Mouse (Mus musculus): ENCODE data around the gene Vopp1. TPM values are rescaled to one million over a fixed set of nuclear protein-coding genes. Genes with fewer than 3 reads are reported as not detected.
"Not testable (repeated sequence)": the region's sequence is repeated elsewhere in the genome, so short reads cannot be mapped to it uniquely, and the experiment has no call there.

Gene Vopp1
- 109 and 121 TPM in 2 replicates for polyA plus RNA-seq (2016; fragmentation: Nextera tagmentation; extraction: Ambion mirVana)

GRCm38 (mm10) chr6:57824422-57825258 lies at the start of gene Vopp1:
Gene Vopp1, minus strand, starts transcription at chr6:57825159.
- Histone ChIP-seq H3K4me3 (peak within 1 kb of the TSS; percentile 89), H3K27me3 (no peaks in the 10 kb centered on the region), H3K9me3 (replicated peaks) (no peaks in the 10 kb centered on the region), H3K27ac (peak within 1 kb of the TSS; percentile 95), H3K4me2 (replicated peaks) (peak within 1 kb of the TSS; percentile 67), H3K36me3 (no peaks in the 10 kb centered on the region), H3K4me1 (peaks cover 9% of the 10 kb centered on the region), H3K9ac (peak within 1 kb of the TSS; percentile 93)
- under 1% methylated on average over 82 of the region's 87 CpGs for WGBS
- peak; percentile 93 for ATAC-seq (ENCODE audit: low FRiP score)

GRCm38 (mm10) chr6:57859043-57860042 lies 34.4 kb upstream of the Vopp1 start:
- WGBS, result 54% methylated on average over 6 of the region's 6 CpGs
- Histone ChIP-seq H3K4me2 (replicated peaks) (0 out of 2 replicates have a peak overlapping the region, but pooled peaks have one; percentile 24), H3K27ac (no peak overlapping the region), H3K27me3 (no peaks in the 10 kb centered on the region), H3K9ac (no peak overlapping the region), H3K36me3 (no peaks in the 10 kb centered on the region), H3K4me1 (no peaks in the 10 kb centered on the region), H3K9me3 (replicated peaks) (no peaks in the 10 kb centered on the region; the same call in 1 of the 2 replicates), H3K4me3 (no peak overlapping the region)
- peak; percentile 76 for ATAC-seq (ENCODE audit: low FRiP score)

GRCm38 (mm10) chr6:57851177-57851576 lies 26.2 kb upstream of the Vopp1 start:
- not testable (repeated sequence) for ATAC-seq (ENCODE audit: low FRiP score); H3K27ac ChIP-seq; H3K9me3 ChIP-seq (replicated peaks); H3K9ac ChIP-seq; H3K36me3 ChIP-seq; H3K4me2 ChIP-seq (replicated peaks); H3K4me1 ChIP-seq; H3K4me3 ChIP-seq; H3K27me3 ChIP-seq
- WGBS, result 95% methylated on average over 5 of the region's 5 CpGs

GRCm38 (mm10) chr6:57850286-57850685 lies 25.3 kb upstream of the Vopp1 start, which contains the start of gene Vmn1r21:
Gene Vmn1r21, minus strand, starts transcription at chr6:57850343.
- H3K9ac ChIP-seq, result no peak within 1 kb of the TSS
- H3K9me3 ChIP-seq (replicated peaks), result no peaks in the 10 kb centered on the region
- no peak within 1 kb of the TSS for H3K4me2 ChIP-seq (replicated peaks)
- ATAC-seq (ENCODE audit: low FRiP score), result no peak
- H3K27me3 ChIP-seq, result no peaks in the 10 kb centered on the region
- 83% methylated on average over 1 of the region's 1 CpGs for WGBS
- H3K4me3 ChIP-seq, result no peak within 1 kb of the TSS
- no peaks in the 10 kb centered on the region for H3K36me3 ChIP-seq
- H3K4me1 ChIP-seq, result no peaks in the 10 kb centered on the region
- no peak within 1 kb of the TSS for H3K27ac ChIP-seq

- Histone ChIP-seq H3K36me3 (no peaks in the 10 kb centered on the region), H3K9ac (no peak overlapping the region), H3K27ac (no peak overlapping the region), H3K9me3 (replicated peaks) (no peaks in the 10 kb centered on the region), H3K4me1 (no peaks in the 10 kb centered on the region), H3K4me3 (no peak overlapping the region), H3K4me2 (replicated peaks) (no peak overlapping the region), H3K27me3 (no peaks in the 10 kb centered on the region)
- ATAC-seq (ENCODE audit: low FRiP score), result no peak
- 79% methylated on average over 2 of the region's 2 CpGs for WGBS
Measured at GRCm38 (mm10) chr6:57839693-57840408, 14.9 kb upstream of the Vopp1 start.

GRCm38 (mm10) chr6:57825259-57825715 lies 328 bp upstream of the Vopp1 start:
- WGBS, result 12% methylated on average over 5 of the region's 5 CpGs
- Histone ChIP-seq H3K27me3 (no peaks in the 10 kb centered on the region), H3K4me2 (replicated peaks) (peak overlapping the region; percentile 67), H3K36me3 (no peaks in the 10 kb centered on the region), H3K4me1 (peaks cover 9% of the 10 kb centered on the region), H3K4me3 (peak overlapping the region; percentile 89), H3K9me3 (replicated peaks) (no peaks in the 10 kb centered on the region), H3K27ac (peak overlapping the region; percentile 95), H3K9ac (peak overlapping the region; percentile 93)
- peak; percentile 18 for ATAC-seq (ENCODE audit: low FRiP score)

GRCm38 (mm10) chr6:57823461-57823860 lies 1.5 kb downstream of the Vopp1 start:
- Histone ChIP-seq H3K4me1 (peaks cover 9% of the 10 kb centered on the region), H3K4me2 (replicated peaks) (peak overlapping the region; percentile 67), H3K9ac (peak overlapping the region; percentile 45; the same call in 1 of the 2 replicates), H3K27me3 (no peaks in the 10 kb centered on the region), H3K27ac (no peak overlapping the region), H3K36me3 (no peaks in the 10 kb centered on the region), H3K9me3 (replicated peaks) (no peaks in the 10 kb centered on the region), H3K4me3 (peak overlapping the region; percentile 89)
- 36% methylated on average over 3 of the region's 3 CpGs for WGBS
- no peak for ATAC-seq (ENCODE audit: low FRiP score)

- H3K4me2 ChIP-seq (replicated peaks), result peak overlapping the region; percentile 67
- H3K9me3 ChIP-seq (replicated peaks), result no peaks in the 10 kb centered on the region
- peaks cover 9% of the 10 kb centered on the region for H3K4me1 ChIP-seq
- no peak overlapping the region for H3K27ac ChIP-seq
- ATAC-seq (ENCODE audit: low FRiP score), result peak; percentile 56; the same call in 1 of the 2 replicates
- no peaks in the 10 kb centered on the region for H3K36me3 ChIP-seq
- H3K27me3 ChIP-seq, result no peaks in the 10 kb centered on the region
- 0 out of 2 replicates have a peak overlapping the region, but pooled peaks have one; percentile 89 for H3K4me3 ChIP-seq
- no peak overlapping the region for H3K9ac ChIP-seq
- 72% methylated on average over 5 of the region's 5 CpGs for WGBS
Measured at GRCm38 (mm10) chr6:57822648-57823410, 2.1 kb downstream of the Vopp1 start.

GRCm38 (mm10) chr6:57814436-57814940 lies 10.5 kb downstream of the Vopp1 start:
- WGBS, result 89% methylated on average over 2 of the region's 2 CpGs
- no peak for ATAC-seq (ENCODE audit: low FRiP score)
- H3K27me3 ChIP-seq, result no peaks in the 10 kb centered on the region

GRCm38 (mm10) chr6:57811748-57812730 lies 12.9 kb downstream of the Vopp1 start:
- WGBS, result 88% methylated on average over 3 of the region's 3 CpGs
- 0 out of 2 replicates have a peak, but pooled peaks cover 5% of the 10 kb centered on the region for H3K9me3 ChIP-seq (replicated peaks)
- H3K4me2 ChIP-seq (replicated peaks), result no peak overlapping the region
- H3K4me3 ChIP-seq, result no peak overlapping the region
- H3K4me1 ChIP-seq, result no peaks in the 10 kb centered on the region
- no peaks in the 10 kb centered on the region for H3K36me3 ChIP-seq
- H3K27me3 ChIP-seq, result no peaks in the 10 kb centered on the region
- no peak for ATAC-seq (ENCODE audit: low FRiP score)
- no peak overlapping the region for H3K27ac ChIP-seq
- no peak overlapping the region for H3K9ac ChIP-seq

More at GRCm38 (mm10) chr6:57814436-57814940, 10.5 kb downstream of the Vopp1 start:
- no peak overlapping the region for H3K27ac ChIP-seq
- H3K9ac ChIP-seq, result no peak overlapping the region
- H3K4me3 ChIP-seq, result no peak overlapping the region
- 0 out of 2 replicates have a peak, but pooled peaks cover 2% of the 10 kb centered on the region for H3K9me3 ChIP-seq (replicated peaks)
- no peaks in the 10 kb centered on the region for H3K36me3 ChIP-seq
- no peak overlapping the region for H3K4me2 ChIP-seq (replicated peaks)
- H3K4me1 ChIP-seq, result no peaks in the 10 kb centered on the region
